Mouse (Mus musculus): ENCODE results near the gene Chchd10. TPM values are rescaled to one million over a fixed set of nuclear protein-coding genes. Genes with fewer than 3 reads are reported as not detected.

Gene Chchd10
- polyA plus RNA-seq, 1 experiment from 2014 or later, result 117 TPM

GRCm38 (mm10) chr10:75926396-75926795 is 6.5 kb upstream of the Chchd10 start:
- H3K4me2 ChIP-seq, result no peak overlapping the region
- no peak overlapping the region for H3K4me3 ChIP-seq (replicated peaks)
- H3K4me1 ChIP-seq (replicated peaks), result peaks cover 29% of the 10 kb centered on the region
- 54% methylated on average over 13 of the region's 13 CpGs for WGBS (ENCODE audit: insufficient replicate concordance)
- H3K36me3 ChIP-seq (replicated peaks), result no peaks in the 10 kb centered on the region
- peaks cover 55% of the 10 kb centered on the region for H3K27me3 ChIP-seq
- no peaks in the 10 kb centered on the region for H3K9me3 ChIP-seq (replicated peaks)
- no peak overlapping the region for H3K27ac ChIP-seq (replicated peaks)
- no peak for ATAC-seq (ENCODE audit: insufficient read depth)
- no peak overlapping the region for H3K9ac ChIP-seq

GRCm38 (mm10) chr10:75930304-75930703 is 2.6 kb upstream of the Chchd10 start:
- Histone ChIP-seq H3K36me3 (replicated peaks) (no peaks in the 10 kb centered on the region), H3K9ac (no peak overlapping the region), H3K27ac (replicated peaks) (no peak overlapping the region), H3K4me1 (replicated peaks) (peaks cover 36% of the 10 kb centered on the region), H3K27me3 (peaks cover 87% of the 10 kb centered on the region), H3K9me3 (replicated peaks) (no peaks in the 10 kb centered on the region), H3K4me3 (replicated peaks) (no peak overlapping the region), H3K4me2 (no peak overlapping the region)
- 45% methylated on average over 6 of the region's 6 CpGs for WGBS (ENCODE audit: insufficient replicate concordance)
- no peak for ATAC-seq (ENCODE audit: insufficient read depth)

GRCm38 (mm10) chr10:75931311-75931710 is 1.6 kb upstream of the Chchd10 start:
- ATAC-seq (ENCODE audit: insufficient read depth), result no peak
- Histone ChIP-seq H3K4me2 (0 out of 2 replicates have a peak overlapping the region, but pooled peaks have one; percentile 3), H3K9ac (no peak overlapping the region), H3K4me1 (replicated peaks) (peaks cover 46% of the 10 kb centered on the region), H3K27me3 (peaks cover 80% of the 10 kb centered on the region), H3K27ac (replicated peaks) (no peak overlapping the region), H3K36me3 (replicated peaks) (no peaks in the 10 kb centered on the region; the same call in 1 of the 2 replicates), H3K4me3 (replicated peaks) (peak overlapping the region; percentile 52; the same call in 1 of the 2 replicates), H3K9me3 (replicated peaks) (no peaks in the 10 kb centered on the region)
- WGBS (ENCODE audit: insufficient replicate concordance), result 31% methylated on average over 7 of the region's 7 CpGs

GRCm38 (mm10) chr10:75932081-75932678 is 750 bp upstream of the Chchd10 start:
- H3K4me3 ChIP-seq (replicated peaks), result peak overlapping the region; percentile 52
- H3K27ac ChIP-seq (replicated peaks), result no peak overlapping the region
- ATAC-seq (ENCODE audit: insufficient read depth), result no peak
- H3K36me3 ChIP-seq (replicated peaks), result peaks cover 6% of the 10 kb centered on the region
- H3K4me2 ChIP-seq, result peak overlapping the region; percentile 78
- H3K9ac ChIP-seq, result peak overlapping the region; percentile 53
- no peaks in the 10 kb centered on the region for H3K9me3 ChIP-seq (replicated peaks)
- peaks cover 54% of the 10 kb centered on the region for H3K4me1 ChIP-seq (replicated peaks)
- 1% methylated on average over 43 of the region's 44 CpGs for WGBS (ENCODE audit: insufficient replicate concordance)
- H3K27me3 ChIP-seq, result peaks cover 76% of the 10 kb centered on the region

- Histone ChIP-seq H3K4me1 (replicated peaks) (peaks cover 78% of the 10 kb centered on the region), H3K36me3 (replicated peaks) (peaks cover 15% of the 10 kb centered on the region), H3K9ac (peak overlapping the region; percentile 67; the same call in 1 of the 2 replicates), H3K27ac (replicated peaks) (peak overlapping the region; percentile 56), H3K9me3 (replicated peaks) (no peaks in the 10 kb centered on the region), H3K4me2 (peak overlapping the region; percentile 97), H3K27me3 (peaks cover 51% of the 10 kb centered on the region), H3K4me3 (replicated peaks) (peak overlapping the region; percentile 71)
- 60% methylated on average over 1 of the region's 1 CpGs for WGBS (ENCODE audit: insufficient replicate concordance)
- no peak for ATAC-seq (ENCODE audit: insufficient read depth)
Observed at GRCm38 (mm10) chr10:75934991-75935390, 2.1 kb downstream of the Chchd10 start.

- Histone ChIP-seq H3K36me3 (replicated peaks) (peaks cover 15% of the 10 kb centered on the region), H3K27me3 (peaks cover 42% of the 10 kb centered on the region), H3K4me1 (replicated peaks) (peaks cover 81% of the 10 kb centered on the region), H3K9ac (peak within 1 kb of the TSS; percentile 67), H3K4me2 (peak within 1 kb of the TSS; percentile 97), H3K9me3 (replicated peaks) (no peaks in the 10 kb centered on the region), H3K4me3 (replicated peaks) (peak within 1 kb of the TSS; percentile 71), H3K27ac (replicated peaks) (peak within 1 kb of the TSS; percentile 93)
- 2% methylated on average over 51 of the region's 51 CpGs for WGBS (ENCODE audit: insufficient replicate concordance)
- ATAC-seq (ENCODE audit: insufficient read depth), result peak; percentile 70
Observed at GRCm38 (mm10) chr10:75935680-75936541, 3.0 kb downstream of the Chchd10 start, which contains the start of gene Mmp11. Mmp11 (minus strand) TSS chr10:75936496.

- Histone ChIP-seq H3K36me3 (replicated peaks) (peaks cover 15% of the 10 kb centered on the region), H3K9ac (peak overlapping the region; percentile 67), H3K4me3 (replicated peaks) (peak overlapping the region; percentile 71), H3K9me3 (replicated peaks) (no peaks in the 10 kb centered on the region), H3K27me3 (peaks cover 30% of the 10 kb centered on the region), H3K4me1 (replicated peaks) (peaks cover 71% of the 10 kb centered on the region), H3K27ac (replicated peaks) (peak overlapping the region; percentile 93), H3K4me2 (peak overlapping the region; percentile 97)
- WGBS (ENCODE audit: insufficient replicate concordance), result 62% methylated on average over 18 of the region's 18 CpGs
- ATAC-seq (ENCODE audit: insufficient read depth), result no peak
Observed at GRCm38 (mm10) chr10:75936909-75937667, 4.2 kb downstream of the Chchd10 start.

GRCm38 (mm10) chr10:75937851-75938643 is 5.1 kb downstream of the Chchd10 start:
- H3K27me3 ChIP-seq, result peaks cover 21% of the 10 kb centered on the region
- peak overlapping the region; percentile 67 for H3K9ac ChIP-seq
- H3K4me3 ChIP-seq (replicated peaks), result peak overlapping the region; percentile 71
- H3K4me2 ChIP-seq, result peak overlapping the region; percentile 97
- H3K9me3 ChIP-seq (replicated peaks), result no peaks in the 10 kb centered on the region
- WGBS (ENCODE audit: insufficient replicate concordance), result 39% methylated on average over 10 of the region's 10 CpGs
- peak; percentile 65 for ATAC-seq (ENCODE audit: insufficient read depth)
- peaks cover 15% of the 10 kb centered on the region for H3K36me3 ChIP-seq (replicated peaks)
- peaks cover 65% of the 10 kb centered on the region for H3K4me1 ChIP-seq (replicated peaks)
- H3K27ac ChIP-seq (replicated peaks), result peak overlapping the region; percentile 93

GRCm38 (mm10) chr10:75939481-75940234 is 6.7 kb downstream of the Chchd10 start:
- Histone ChIP-seq H3K4me1 (replicated peaks) (peaks cover 67% of the 10 kb centered on the region), H3K4me2 (peak overlapping the region; percentile 97), H3K4me3 (replicated peaks) (peak overlapping the region; percentile 71), H3K27me3 (peaks cover 6% of the 10 kb centered on the region), H3K27ac (replicated peaks) (peak overlapping the region; percentile 93), H3K36me3 (replicated peaks) (peaks cover 15% of the 10 kb centered on the region), H3K9me3 (replicated peaks) (no peaks in the 10 kb centered on the region), H3K9ac (peak overlapping the region; percentile 77)
- 27% methylated on average over 9 of the region's 9 CpGs for WGBS (ENCODE audit: insufficient replicate concordance)
- ATAC-seq (ENCODE audit: insufficient read depth), result peak; percentile 75

All from liver, embryonic 15.5 days (tissue).